Mouse (Mus musculus) G1E (cell line): ENCODE measurements around the gene Ifitm2.

Experiments
- CTCF ChIP-seq: IDR thresholded peaks from 2 replicates; pipeline ENCODE4 v1.5.1; 2012; ENCODE audit warnings: low read depth, low read length, inconsistent platforms, mixed read lengths
- GATA1 ChIP-seq: IDR thresholded peaks from 2 replicates; pipeline ENCODE4 v1.6.1; 2012; ENCODE audit warnings: borderline replicate concordance, low read length, inconsistent platforms, mixed read lengths
- GATA2 ChIP-seq: IDR thresholded peaks from 2 replicates; pipeline ENCODE4 v1.6.1; 2012; ENCODE audit warnings: low read depth, low read length, inconsistent platforms, borderline replicate concordance
- POLR2AphosphoS5 ChIP-seq: IDR thresholded peaks from 2 replicates; pipeline ENCODE4 v1.6.1; 2012; ENCODE audit warnings: low read depth, low read length, inconsistent platforms; ENCODE audit not compliant: insufficient replicate concordance
- TAL1 ChIP-seq: conservative IDR thresholded peaks from 2 replicates; pipeline ENCODE4 v1.6.1; 2012; ENCODE audit warnings: low read depth, low read length, inconsistent platforms, mixed read lengths

DNA sequence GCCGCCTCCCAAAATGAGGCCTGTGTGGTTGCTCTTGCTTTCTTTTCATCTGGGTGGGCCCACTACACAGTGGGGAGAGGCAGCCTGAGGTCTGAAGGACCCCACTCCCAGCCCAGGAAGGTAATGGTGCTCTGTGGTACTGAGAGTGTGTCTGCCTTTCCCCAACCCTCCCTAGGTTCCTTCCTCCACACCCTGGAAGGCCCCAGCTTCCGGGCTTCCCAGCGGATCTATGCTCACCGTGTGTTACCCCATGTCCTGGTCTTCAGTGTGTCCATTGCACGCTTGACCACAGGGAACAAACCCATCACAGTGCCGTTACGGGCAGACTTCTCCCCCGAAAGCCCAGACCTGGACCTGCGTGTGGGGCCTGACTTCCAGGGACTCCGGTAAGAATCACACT lies 13.0 kb downstream of the Ifitm2 start:
- TF ChIP-seq CTCF (no peak), TAL1 (no peak), GATA1 (no peak), POLR2AphosphoS5 (no peak), GATA2 (no peak)
